Mouse (Mus musculus) heart, embryonic 13.5 days (tissue): ENCODE data around the gene Gnb1l. TPM values are rescaled to one million over a fixed set of nuclear protein-coding genes. Genes with fewer than 3 reads are reported as not detected.

Source experiments
- ATAC-seq: fragments of 200-750 bp; cut with Nextera tagmentation; 2 replicates; pipeline ENCODE4 v1.8.0; 2017; ENCODE audit warnings: moderate TSS enrichment; ENCODE audit not compliant: insufficient number of reproducible peaks, low FRiP score, low TSS enrichment; ENCODE audit errors: extremely low read depth
- H3K27ac ChIP-seq: fragments of 300-500 bp; sonication (generic); replicated peaks from 2 replicates; pipeline ENCODE4 v1.5.1; 2015; ENCODE audit warnings: moderate library complexity, mild to moderate bottlenecking, inconsistent platforms
- H3K27me3 ChIP-seq: fragments of 300-500 bp; sonication (generic); replicated peaks from 2 replicates; pipeline ENCODE4 v1.6.1; 2015; ENCODE audit warnings: mild to moderate bottlenecking, inconsistent platforms
- H3K36me3 ChIP-seq: fragments of 300-500 bp; sonication (generic); 2 replicates; pipeline ENCODE4 v1.6.1; 2015; ENCODE audit warnings: mild to moderate bottlenecking, inconsistent platforms
- H3K4me1 ChIP-seq: fragments of 300-500 bp; sonication (generic); 2 replicates; pipeline ENCODE4 v1.6.1; 2015; ENCODE audit warnings: inconsistent platforms
- H3K4me2 ChIP-seq: fragments of 300-500 bp; sonication (generic); 2 replicates; pipeline ENCODE4 v1.6.1; 2015; ENCODE audit warnings: inconsistent platforms, mild to moderate bottlenecking, moderate library complexity
- H3K4me3 ChIP-seq: fragments of 300-500 bp; sonication (generic); 2 replicates; pipeline ENCODE4 v1.5.1; 2015; ENCODE audit warnings: moderate library complexity, mild to moderate bottlenecking, inconsistent platforms
- H3K9ac ChIP-seq: fragments of 300-500 bp; sonication (generic); 2 replicates; pipeline ENCODE4 v1.6.1; 2015; ENCODE audit warnings: inconsistent platforms, mild to moderate bottlenecking, moderate library complexity
- H3K9me3 ChIP-seq: fragments of 300-500 bp; sonication (generic); 2 replicates; pipeline ENCODE4 v1.6.1; 2016; ENCODE audit warnings: inconsistent platforms
- WGBS: fragments of 180-500 bp; shearing (Covaris S2); methylation state at CpG from one replicate; pipeline ENCODE4 v1.1.7; 2015; ENCODE audit warnings: mixed read lengths; 5-methylcytosine and 5-hydroxymethylcytosine counted together
- polyA plus RNA-seq: library from polyadenylated mRNA; unstranded; fragments of >200 nt; fragmentation: Nextera tagmentation; extraction: Ambion mirVana; gene quantifications from 2 replicates; pipeline ENCODE4 v1.2.1, GENCODE M21; 2015

The Gnb1l gene
- polyA plus RNA-seq, 1 experiment from 2014 or later = 8.7 TPM

DNA sequence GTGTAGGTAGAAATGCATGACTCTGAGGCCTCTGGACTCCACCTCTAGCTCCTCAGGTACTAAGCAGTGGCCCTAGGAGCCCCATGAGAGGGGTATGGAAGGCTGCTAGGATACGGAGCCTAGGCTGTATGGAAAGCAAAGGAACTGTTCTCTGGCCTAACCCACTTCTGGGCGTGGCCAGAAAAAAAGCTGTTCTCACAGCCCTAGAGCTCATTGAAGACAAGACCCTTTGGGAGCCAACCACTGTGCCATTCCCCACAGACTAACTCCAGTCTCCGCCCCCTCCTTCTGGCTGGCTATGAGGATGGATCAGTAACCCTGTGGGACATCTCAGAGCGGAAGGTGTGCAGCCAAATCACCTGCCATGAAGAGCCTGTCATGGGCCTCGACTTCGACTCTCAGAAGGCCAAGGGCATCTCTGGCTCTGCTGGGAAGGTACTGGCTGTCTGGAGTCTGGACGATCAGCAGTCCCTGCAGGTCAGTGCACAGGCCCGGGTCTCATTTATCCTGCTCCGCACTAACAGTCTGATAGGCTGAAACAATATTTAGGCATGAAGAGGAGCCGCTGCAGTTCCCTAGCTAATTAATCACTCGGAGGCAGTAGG, 53.7 kb downstream of the Gnb1l start:
- ATAC-seq = no peak
- Histone ChIP-seq H3K27me3 (peaks cover 61% of the 10 kb centered on the region), H3K27ac (no peak overlapping the region), H3K9me3 (no peaks in the 10 kb centered on the region), H3K4me3 (no peak overlapping the region), H3K4me2 (no peak overlapping the region), H3K4me1 (peaks cover 21% of the 10 kb centered on the region), H3K36me3 (no peaks in the 10 kb centered on the region), H3K9ac (no peak overlapping the region)
- WGBS = 70% methylated on average over 11 of the region's 11 CpGs

DNA sequence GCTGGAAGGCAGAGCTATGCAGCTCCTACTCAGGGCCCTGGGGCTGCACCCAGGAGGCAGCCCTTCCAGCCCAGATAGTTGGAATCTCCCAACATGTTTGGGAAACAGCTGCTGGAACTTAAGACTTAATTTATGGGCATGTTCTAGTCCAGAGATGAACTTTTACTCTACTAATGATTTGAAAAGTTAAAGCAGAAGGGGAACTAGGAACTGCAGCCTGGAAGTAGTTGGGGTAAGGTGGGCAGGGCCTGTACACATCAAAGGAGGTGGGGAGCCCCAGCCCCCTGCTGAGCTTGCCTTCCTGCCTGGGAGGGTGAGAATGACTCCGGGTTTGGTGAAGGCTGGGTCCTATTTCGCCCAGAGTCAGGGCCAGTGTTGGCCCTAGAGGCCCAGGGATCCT, 56.2 kb downstream of the Gnb1l start:
- H3K27ac ChIP-seq = no peak overlapping the region
- no peak overlapping the region for H3K4me2 ChIP-seq
- ATAC-seq = no peak
- no peaks in the 10 kb centered on the region for H3K9me3 ChIP-seq
- H3K4me3 ChIP-seq = no peak overlapping the region
- H3K36me3 ChIP-seq = no peaks in the 10 kb centered on the region
- no peak overlapping the region for H3K9ac ChIP-seq
- H3K4me1 ChIP-seq = peaks cover 16% of the 10 kb centered on the region
- H3K27me3 ChIP-seq = peaks cover 47% of the 10 kb centered on the region
- WGBS = 47% methylated on average over 2 of the region's 2 CpGs

DNA sequence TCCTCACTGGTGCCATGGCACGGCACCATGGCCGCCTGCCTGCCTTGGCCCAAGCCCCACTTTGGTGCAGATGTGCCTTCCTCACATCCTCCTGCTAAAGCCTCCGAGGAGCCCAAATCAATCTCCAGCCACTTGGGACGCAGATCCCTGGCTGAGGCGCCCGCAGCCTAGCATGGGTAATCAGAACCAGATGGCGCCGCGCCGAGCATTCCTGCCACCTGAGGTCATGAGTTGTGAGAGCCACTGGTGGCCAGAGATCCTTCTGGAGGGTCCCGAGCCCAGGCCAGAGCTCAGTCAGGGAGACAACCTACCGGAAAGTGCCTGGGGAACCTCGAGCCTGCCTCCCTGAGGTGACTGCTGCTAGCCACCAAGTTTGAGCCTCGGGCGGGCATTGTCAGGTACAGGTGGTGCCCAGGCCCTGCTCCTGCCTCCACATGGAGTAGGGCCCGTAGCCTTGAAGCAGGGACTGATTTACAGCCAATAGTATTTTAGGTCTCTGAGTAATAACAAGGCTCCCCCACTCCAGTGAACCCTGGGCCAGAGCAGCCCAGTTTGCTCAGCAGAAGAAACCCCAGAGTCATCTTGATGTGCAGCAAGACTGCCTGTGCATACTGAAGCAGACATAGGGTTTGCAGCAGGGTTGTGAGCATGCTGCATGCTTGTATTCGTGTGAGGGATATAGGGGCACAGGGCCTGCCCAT, 56.9 kb downstream of the Gnb1l start:
- Histone ChIP-seq H3K9me3 (no peaks in the 10 kb centered on the region), H3K27ac (no peak overlapping the region), H3K36me3 (no peaks in the 10 kb centered on the region), H3K4me3 (no peak overlapping the region), H3K4me2 (no peak overlapping the region), H3K9ac (no peak overlapping the region), H3K27me3 (peaks cover 41% of the 10 kb centered on the region), H3K4me1 (peaks cover 16% of the 10 kb centered on the region)
- 30% methylated on average over 17 of the region's 17 CpGs for WGBS
- no peak for ATAC-seq

DNA sequence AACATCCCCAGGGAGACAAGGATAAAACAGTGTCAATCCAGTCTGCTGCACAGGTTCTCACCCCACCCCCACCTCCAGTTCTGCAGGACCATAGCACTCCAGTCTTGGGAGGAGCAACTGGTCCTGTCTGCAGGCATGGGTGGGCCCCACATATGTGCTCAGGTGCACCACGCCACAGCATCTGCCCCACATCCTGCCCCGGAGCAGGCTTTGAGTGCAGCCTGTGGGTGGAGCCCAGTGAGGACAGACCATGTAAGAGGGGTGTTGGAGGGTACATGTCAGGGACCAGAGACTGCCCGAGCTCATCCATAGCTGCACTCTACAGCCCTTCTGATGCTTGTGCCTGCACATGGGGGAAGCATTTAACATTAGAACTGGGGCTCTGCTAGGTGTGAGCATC, 57.9 kb downstream of the Gnb1l start:
- 75% methylated on average over 3 of the region's 3 CpGs for WGBS
- no peak for ATAC-seq

DNA sequence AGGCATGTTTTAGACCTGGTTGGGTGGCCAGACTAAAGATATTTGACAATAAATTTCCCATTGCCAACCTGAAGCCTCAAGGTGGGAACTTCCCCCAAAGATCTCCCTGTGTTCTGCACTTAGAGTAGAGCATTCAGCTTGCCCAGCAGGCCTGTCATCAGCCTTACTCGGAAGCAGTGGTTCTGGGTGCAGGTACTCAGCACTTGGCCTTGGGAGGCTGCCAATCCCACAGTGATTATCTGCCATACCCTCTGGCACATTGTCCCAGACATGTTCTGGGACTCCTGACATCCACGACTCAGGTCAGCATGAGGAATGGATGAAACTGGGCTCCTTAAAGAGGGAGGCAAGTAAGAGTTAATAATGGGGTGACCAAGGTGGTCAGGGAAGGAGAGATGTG, 66.0 kb downstream of the Gnb1l start:
- no peak for ATAC-seq
- H3K27me3 ChIP-seq = peaks cover 25% of the 10 kb centered on the region; the same call in 1 of the 2 replicates
- no peak overlapping the region for H3K9ac ChIP-seq

More for the DNA sequence above, 57.9 kb downstream of the Gnb1l start:
- Histone ChIP-seq H3K36me3 (no peaks in the 10 kb centered on the region), H3K27me3 (peaks cover 32% of the 10 kb centered on the region), H3K9ac (no peak overlapping the region), H3K4me3 (no peak overlapping the region), H3K27ac (no peak overlapping the region), H3K9me3 (no peaks in the 10 kb centered on the region), H3K4me1 (peaks cover 16% of the 10 kb centered on the region), H3K4me2 (no peak overlapping the region)

DNA sequence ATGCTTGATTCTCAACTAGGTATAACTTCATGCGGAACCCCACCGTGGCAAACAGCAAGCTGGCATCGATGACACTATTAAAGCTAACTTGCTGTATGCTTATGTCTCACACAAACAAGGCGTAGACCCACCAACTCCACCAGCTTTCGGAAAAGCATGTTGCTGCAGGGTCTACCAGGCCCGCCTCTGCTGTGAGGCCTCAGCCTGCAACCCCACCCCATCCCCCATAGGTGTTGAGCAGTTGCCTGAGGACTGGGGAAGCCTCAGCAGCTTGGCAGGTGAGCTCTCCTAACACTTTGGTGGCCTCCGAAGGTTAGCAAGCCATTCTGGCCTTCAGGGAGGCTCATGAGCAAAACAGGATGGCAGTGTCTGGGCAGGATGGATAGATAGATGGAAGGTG, 70.1 kb downstream of the Gnb1l start:
- H3K36me3 ChIP-seq = no peaks in the 10 kb centered on the region
- no peak overlapping the region for H3K4me2 ChIP-seq
- H3K9me3 ChIP-seq = no peaks in the 10 kb centered on the region
- H3K27me3 ChIP-seq = peaks cover 25% of the 10 kb centered on the region; the same call in 1 of the 2 replicates
- WGBS = 72% methylated on average over 7 of the region's 7 CpGs
- no peak overlapping the region for H3K9ac ChIP-seq
- H3K27ac ChIP-seq = no peak overlapping the region
- 0 out of 2 replicates have a peak, but pooled peaks cover 6% of the 10 kb centered on the region for H3K4me1 ChIP-seq
- ATAC-seq = no peak
- no peak overlapping the region for H3K4me3 ChIP-seq

More for the DNA sequence above, 66.0 kb downstream of the Gnb1l start:
- no peak overlapping the region for H3K27ac ChIP-seq
- H3K9me3 ChIP-seq = no peaks in the 10 kb centered on the region
- 0 out of 2 replicates have a peak, but pooled peaks cover 6% of the 10 kb centered on the region for H3K4me1 ChIP-seq
- H3K36me3 ChIP-seq = no peaks in the 10 kb centered on the region
- 37% methylated on average over 2 of the region's 2 CpGs for WGBS
- H3K4me3 ChIP-seq = no peak overlapping the region
- H3K4me2 ChIP-seq = no peak overlapping the region

DNA sequence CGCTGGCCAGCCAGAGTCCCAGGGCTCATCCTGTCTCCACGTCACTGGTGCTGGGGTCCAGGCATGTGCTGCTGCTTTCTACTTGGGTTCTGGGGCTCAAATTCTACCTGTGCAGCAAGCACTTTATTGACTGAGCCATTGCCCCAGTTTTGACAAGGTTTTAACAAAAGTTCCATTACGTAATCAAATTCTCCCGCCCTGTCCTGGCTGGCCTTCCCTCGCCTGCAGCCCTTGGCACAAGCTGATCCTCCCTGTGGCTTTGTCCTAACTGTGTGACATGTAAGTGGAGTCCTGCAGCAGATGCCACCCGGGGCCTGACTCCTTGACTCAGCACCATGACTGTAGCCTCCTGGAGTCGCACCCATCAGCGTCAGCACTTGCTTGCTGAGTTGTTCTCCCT, 75.7 kb downstream of the Gnb1l start:
- Histone ChIP-seq H3K4me2 (no peak overlapping the region), H3K9me3 (no peaks in the 10 kb centered on the region), H3K4me3 (no peak overlapping the region), H3K36me3 (no peaks in the 10 kb centered on the region), H3K27me3 (peaks cover 39% of the 10 kb centered on the region), H3K4me1 (no peaks in the 10 kb centered on the region), H3K27ac (no peak overlapping the region), H3K9ac (no peak overlapping the region)
- 61% methylated on average over 8 of the region's 8 CpGs for WGBS
- ATAC-seq = no peak; the same call in 1 of the 2 replicates

DNA sequence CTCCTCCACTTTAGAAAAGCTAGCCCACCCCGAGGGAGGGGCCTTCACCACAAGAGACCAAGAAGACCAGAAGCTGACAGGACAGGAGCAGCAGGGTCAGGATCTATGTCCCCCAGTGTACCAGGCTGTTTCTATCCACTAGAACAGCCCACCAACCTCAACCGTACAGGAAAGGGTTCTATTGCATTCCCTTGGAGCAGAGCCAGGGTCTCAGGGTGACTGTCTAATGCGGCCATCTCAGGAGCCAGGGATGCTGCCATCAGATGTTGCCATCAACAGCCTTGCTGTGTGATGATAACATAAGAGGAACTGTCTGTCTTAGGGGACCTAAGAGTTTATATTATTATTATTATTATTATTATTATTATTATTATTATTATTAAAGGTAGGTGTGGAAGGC, 78.6 kb downstream of the Gnb1l start:
- H3K27ac ChIP-seq = no peak overlapping the region
- ATAC-seq = no peak
- no peaks in the 10 kb centered on the region for H3K9me3 ChIP-seq
- H3K27me3 ChIP-seq = peaks cover 68% of the 10 kb centered on the region
- H3K4me1 ChIP-seq = peaks cover 16% of the 10 kb centered on the region
- H3K36me3 ChIP-seq = no peaks in the 10 kb centered on the region
- H3K4me2 ChIP-seq = no peak overlapping the region
- no peak overlapping the region for H3K9ac ChIP-seq
- WGBS = 30% methylated on average over 3 of the region's 3 CpGs
- no peak overlapping the region for H3K4me3 ChIP-seq

DNA sequence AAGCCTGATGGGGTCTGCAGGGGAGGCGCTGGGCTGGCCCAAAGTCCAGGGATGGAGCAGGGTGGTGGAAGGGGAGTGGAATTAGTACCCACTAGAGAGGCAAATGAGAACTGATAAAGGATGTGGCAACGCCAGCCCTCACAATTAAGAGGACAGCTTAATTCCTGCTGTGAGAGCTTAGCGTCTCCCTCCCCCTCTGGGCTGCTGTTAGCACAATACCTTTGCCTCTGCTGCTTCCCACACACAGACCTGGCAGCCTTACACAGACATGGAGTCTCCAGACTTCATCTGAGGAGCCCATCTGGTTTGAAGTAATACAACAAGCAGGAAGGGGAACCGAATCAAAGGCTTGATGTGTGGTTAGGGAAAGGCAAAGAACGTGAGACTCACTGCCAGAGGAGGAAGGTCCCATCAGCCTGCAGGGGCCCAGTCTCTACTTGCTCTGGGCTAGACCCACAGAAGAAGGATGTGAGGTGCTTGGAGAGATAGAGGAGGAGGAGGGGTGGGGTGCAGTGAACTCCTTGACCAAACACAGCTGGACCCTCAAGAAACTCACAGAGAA, 79.2 kb downstream of the Gnb1l start:
- H3K4me1 ChIP-seq = peaks cover 22% of the 10 kb centered on the region
- no peaks in the 10 kb centered on the region for H3K9me3 ChIP-seq
- no peak for ATAC-seq
- no peak overlapping the region for H3K27ac ChIP-seq
- H3K36me3 ChIP-seq = no peaks in the 10 kb centered on the region
- no peak overlapping the region for H3K4me2 ChIP-seq
- 24% methylated on average over 5 of the region's 5 CpGs for WGBS
- peaks cover 74% of the 10 kb centered on the region for H3K27me3 ChIP-seq
- no peak overlapping the region for H3K4me3 ChIP-seq
- no peak overlapping the region; the same call in 1 of the 2 replicates for H3K9ac ChIP-seq

DNA sequence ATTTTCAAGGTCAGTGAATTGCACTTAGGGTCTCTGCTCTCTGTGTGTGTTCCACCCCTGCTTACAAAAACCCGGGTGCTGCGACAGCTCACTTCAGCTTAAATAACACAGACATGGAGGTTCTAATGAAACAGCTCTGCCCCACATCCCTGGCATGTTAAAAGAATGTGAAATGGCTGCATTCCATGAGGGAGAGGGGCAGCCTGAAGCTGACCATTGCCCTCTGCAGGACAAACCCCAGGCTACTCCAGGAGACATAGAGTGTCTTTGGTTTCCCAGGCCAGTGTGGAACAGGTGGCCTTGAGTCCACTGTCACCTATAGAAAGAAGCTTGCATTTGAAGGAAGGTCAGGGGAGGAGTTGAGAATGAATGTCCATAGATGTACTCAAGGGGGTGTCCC, 81.9 kb downstream of the Gnb1l start:
- 20% methylated on average over 2 of the region's 2 CpGs for WGBS
- Histone ChIP-seq H3K27ac (no peak overlapping the region), H3K9me3 (no peaks in the 10 kb centered on the region), H3K4me2 (no peak overlapping the region), H3K27me3 (peaks cover 90% of the 10 kb centered on the region), H3K36me3 (no peaks in the 10 kb centered on the region), H3K4me3 (no peak overlapping the region), H3K9ac (no peak overlapping the region), H3K4me1 (peaks cover 23% of the 10 kb centered on the region)
- ATAC-seq = no peak

DNA sequence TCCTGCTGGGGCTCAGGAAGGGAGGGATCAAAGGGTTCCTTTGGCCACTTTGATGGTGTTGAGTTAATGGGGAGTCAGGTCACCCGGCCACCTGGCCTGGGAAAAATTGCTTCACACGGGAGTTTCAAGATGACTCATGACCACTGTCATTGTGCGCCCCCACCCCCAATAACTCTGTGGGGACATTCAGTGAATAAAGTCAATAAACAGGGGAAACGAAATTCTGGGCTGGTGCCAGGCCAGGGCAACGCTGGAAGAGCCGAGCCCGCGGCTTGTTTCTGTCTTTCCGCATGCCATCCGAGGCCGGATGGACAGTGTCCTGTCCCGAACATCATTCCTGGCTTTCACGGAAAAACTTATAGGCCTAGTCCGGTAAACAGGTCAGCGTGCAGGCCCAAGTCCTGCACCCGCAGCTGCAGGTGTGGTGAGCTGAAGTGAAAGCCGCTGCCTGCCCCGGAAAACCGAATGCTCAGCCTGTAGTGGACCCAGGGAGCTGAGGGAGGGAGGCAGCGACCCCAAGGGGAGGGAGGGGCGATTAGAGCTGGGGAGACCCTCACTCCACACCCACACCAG, 82.6 kb downstream of the Gnb1l start:
- Histone ChIP-seq H3K9ac (peak overlapping the region; percentile 51), H3K27ac (no peak overlapping the region)

More for the DNA sequence above, 82.6 kb downstream of the Gnb1l start:
- Histone ChIP-seq H3K36me3 (no peaks in the 10 kb centered on the region), H3K27me3 (peaks cover 93% of the 10 kb centered on the region), H3K9me3 (no peaks in the 10 kb centered on the region), H3K4me3 (peak overlapping the region; percentile 52), H3K4me2 (peak overlapping the region; percentile 77), H3K4me1 (peaks cover 29% of the 10 kb centered on the region)
- WGBS = 12% methylated on average over 21 of the region's 21 CpGs
- ATAC-seq = no peak
